Mouse (Mus musculus) MEL (cell line): ENCODE results near the gene Golga3. TPM values are rescaled to one million over a fixed set of nuclear protein-coding genes. Genes with fewer than 3 reads are reported as not detected.
A peak's percentile ranks its signal among the peaks of the same experiment; 100 is the strongest.

ENCODE experiments used
- DNase-seq: peaks from one replicate; pipeline ENCODE4 v3.0.0; 2011; ENCODE audit warnings: low read depth, low spot score
- H3K27ac ChIP-seq: 2 replicates; pipeline ENCODE4 v1.5.1; 2012; ENCODE audit warnings: low read depth, mild to moderate bottlenecking, control low read depth, low read length, moderate library complexity; ENCODE audit not compliant: control insufficient read depth
- H3K27me3 ChIP-seq, 2 experiments: fragments of 150-350 bp in 1 of 2; sonication (generic) in 1 of 2; 2 replicates each; pipeline ENCODE4 v1.6.1; 2012; ENCODE audit warnings: low read length in 2 of 2, mild to moderate bottlenecking in 2 of 2, improper control_type of control experiment in 1 of 2, moderate library complexity in 1 of 2; ENCODE audit not compliant: insufficient read depth in 2 of 2, control insufficient read depth in 1 of 2
- H3K36me3 ChIP-seq, 2 experiments: 2 replicates each; pipeline ENCODE4 v1.6.1; 2012 to 2014; ENCODE audit warnings: low read length in 2 of 2, improper control_type of control experiment in 1 of 2, inconsistent platforms in 1 of 2, mild to moderate bottlenecking in 1 of 2; ENCODE audit not compliant: insufficient read depth in 2 of 2, control insufficient read depth in 1 of 2
- H3K4me1 ChIP-seq, 2 experiments: fragments of 150-350 bp in 1 of 2; sonication (generic) in 1 of 2; 2 replicates each; pipeline ENCODE4 v1.6.1; 2012; ENCODE audit warnings: low read length in 2 of 2, improper control_type of control experiment in 1 of 2, mild to moderate bottlenecking in 1 of 2; ENCODE audit not compliant: insufficient read depth in 2 of 2, control insufficient read depth in 1 of 2
- H3K4me3 ChIP-seq, 2 experiments: fragments of 150-350 bp in 1 of 2; sonication (generic) in 1 of 2; 2 replicates each; pipeline ENCODE4 v1.5.1; 2012; ENCODE audit warnings: low read depth in 2 of 2, low read length in 2 of 2, mild to moderate bottlenecking in 2 of 2, moderate library complexity in 2 of 2, control low read depth in 1 of 2, improper control_type of control experiment in 1 of 2; ENCODE audit not compliant: control insufficient read depth in 1 of 2, insufficient read depth in 1 of 2
- H3K79me2 ChIP-seq: 2 replicates; pipeline ENCODE4 v1.6.1; 2012; ENCODE audit warnings: mild to moderate bottlenecking, low read length, moderate library complexity; ENCODE audit not compliant: control insufficient read depth, poor library complexity, insufficient read depth
- H3K9ac ChIP-seq: 2 replicates; pipeline ENCODE4 v1.6.1; 2012; ENCODE audit warnings: low read depth, mild to moderate bottlenecking, control low read depth, low read length, moderate library complexity; ENCODE audit not compliant: control insufficient read depth, poor library complexity, severe bottlenecking
- H3K9me3 ChIP-seq: fragments of 150-350 bp; sonication (generic); replicated peaks from 2 replicates; pipeline ENCODE4 v1.6.1; 2012; ENCODE audit warnings: mild to moderate bottlenecking, low read length, improper control_type of control experiment, moderate library complexity; ENCODE audit not compliant: insufficient read depth
- BHLHE40 ChIP-seq: IDR thresholded peaks from 2 replicates; pipeline ENCODE4 v1.6.1; 2012; ENCODE audit warnings: low read depth, mild to moderate bottlenecking, inconsistent platforms, low read length, improper control_type of control experiment, borderline replicate concordance
- CHD2 ChIP-seq: IDR thresholded peaks from 2 replicates; pipeline ENCODE4 v1.6.1; 2011; ENCODE audit warnings: low read length, improper control_type of control experiment
- ELF1 ChIP-seq: IDR thresholded peaks from 2 replicates; pipeline ENCODE4 v1.6.1; 2014; ENCODE audit warnings: low read depth, mild to moderate bottlenecking, inconsistent platforms, low read length, improper control_type of control experiment, moderate library complexity
- EP300 ChIP-seq, 2 experiments: IDR thresholded peaks; 2 replicates each; pipeline ENCODE4 v1.6.1; 2011; ENCODE audit warnings: improper control_type of control experiment in 2 of 2, low read length in 2 of 2, low read depth in 1 of 2, mild to moderate bottlenecking in 1 of 2
- ETS1 ChIP-seq: IDR thresholded peaks from 2 replicates; pipeline ENCODE4 v1.6.1; 2012; ENCODE audit warnings: low read depth, mild to moderate bottlenecking, inconsistent platforms, low read length, improper control_type of control experiment, moderate library complexity
- GABPA ChIP-seq: IDR thresholded peaks from 2 replicates; pipeline ENCODE4 v1.6.1; 2012; ENCODE audit warnings: low read depth, mild to moderate bottlenecking, inconsistent platforms, low read length, improper control_type of control experiment, moderate library complexity
- GATA1 ChIP-seq: IDR thresholded peaks from 2 replicates; pipeline ENCODE4 v1.6.1; 2011; ENCODE audit warnings: low read depth, low read length, improper control_type of control experiment
- HCFC1 ChIP-seq: IDR thresholded peaks from 2 replicates; pipeline ENCODE4 v1.6.1; 2012; ENCODE audit warnings: low read depth, mild to moderate bottlenecking, inconsistent platforms, low read length, improper control_type of control experiment, moderate library complexity
- JUND ChIP-seq: IDR thresholded peaks from 2 replicates; pipeline ENCODE4 v1.6.1; 2011; ENCODE audit warnings: low read depth, mild to moderate bottlenecking, improper control_type of control experiment, low read length
- MAX ChIP-seq: IDR thresholded peaks from 2 replicates; pipeline ENCODE4 v1.6.1; 2011; ENCODE audit warnings: low read length, improper control_type of control experiment
- MEF2A ChIP-seq: IDR thresholded peaks from 2 replicates; pipeline ENCODE4 v1.6.1; 2014; ENCODE audit warnings: low read depth, mild to moderate bottlenecking, inconsistent platforms, low read length, improper control_type of control experiment; ENCODE audit not compliant: poor library complexity, insufficient replicate concordance, severe bottlenecking; ENCODE audit errors: extremely low read depth
- MYB ChIP-seq: IDR thresholded peaks from 2 replicates; pipeline ENCODE4 v1.6.1; 2011; ENCODE audit warnings: mild to moderate bottlenecking, low read depth, low read length, improper control_type of control experiment
- MYC ChIP-seq: IDR thresholded peaks from 2 replicates; pipeline ENCODE4 v1.6.1; 2011; ENCODE audit warnings: low read depth, mild to moderate bottlenecking, low read length, improper control_type of control experiment, moderate library complexity
- NELFE ChIP-seq: IDR thresholded peaks from 2 replicates; pipeline ENCODE4 v1.6.1; 2011; ENCODE audit warnings: low read depth, low read length, improper control_type of control experiment
- NRF1 ChIP-seq: IDR thresholded peaks from 2 replicates; pipeline ENCODE4 v1.6.1; 2014; ENCODE audit warnings: low read depth, mild to moderate bottlenecking, inconsistent platforms, low read length, improper control_type of control experiment, moderate library complexity; ENCODE audit not compliant: poor library complexity, insufficient read depth, severe bottlenecking
- POLR2A ChIP-seq, 2 experiments: IDR thresholded peaks; 2 replicates each; pipeline ENCODE4 v1.6.1; 2011 to 2012; ENCODE audit warnings: low read length in 2 of 2, mild to moderate bottlenecking in 2 of 2, control low read depth in 1 of 2, improper control_type of control experiment in 1 of 2, low read depth in 1 of 2, moderate library complexity in 1 of 2; ENCODE audit not compliant: control insufficient read depth in 1 of 2, insufficient read depth in 1 of 2, poor library complexity in 1 of 2
- POLR2AphosphoS2 ChIP-seq: IDR thresholded peaks from 2 replicates; pipeline ENCODE4 v1.6.1; 2011; ENCODE audit warnings: low read length, improper control_type of control experiment
- POLR2AphosphoS5 ChIP-seq: IDR thresholded peaks from 2 replicates; pipeline ENCODE4 v1.6.1; 2012; ENCODE audit warnings: low read depth, borderline replicate concordance, mild to moderate bottlenecking, inconsistent platforms, low read length, moderate library complexity, mixed read lengths
- RAD21 ChIP-seq: IDR thresholded peaks from 2 replicates; pipeline ENCODE4 v1.6.1; 2011; ENCODE audit warnings: mild to moderate bottlenecking, low read depth, low read length, improper control_type of control experiment
- RCOR1 ChIP-seq: IDR thresholded peaks from 2 replicates; pipeline ENCODE4 v1.6.1; 2012; ENCODE audit warnings: low read depth, mild to moderate bottlenecking, inconsistent platforms, low read length, improper control_type of control experiment
- SIN3A ChIP-seq: IDR thresholded peaks from 2 replicates; pipeline ENCODE4 v1.6.1; 2012; ENCODE audit warnings: low read length, improper control_type of control experiment, inconsistent platforms
- SMC3 ChIP-seq: IDR thresholded peaks from 2 replicates; pipeline ENCODE4 v1.6.1; 2011; ENCODE audit warnings: low read depth, low read length, improper control_type of control experiment
- TAL1 ChIP-seq: IDR thresholded peaks from 2 replicates; pipeline ENCODE4 v1.6.1; 2012; ENCODE audit warnings: mild to moderate bottlenecking, inconsistent platforms, low read length, moderate library complexity, mixed read lengths
- TBP ChIP-seq: IDR thresholded peaks from 2 replicates; pipeline ENCODE4 v1.8.0; 2011; ENCODE audit warnings: low read depth, low read length, improper control_type of control experiment
- TCF12 ChIP-seq: IDR thresholded peaks from 2 replicates; pipeline ENCODE4 v1.6.1; 2014; ENCODE audit warnings: low read depth, mild to moderate bottlenecking, inconsistent platforms, low read length, improper control_type of control experiment, moderate library complexity
- UBTF ChIP-seq: IDR thresholded peaks from 2 replicates; pipeline ENCODE4 v1.6.1; 2012; ENCODE audit warnings: low read depth, mild to moderate bottlenecking, inconsistent platforms, low read length, improper control_type of control experiment, moderate library complexity, borderline replicate concordance; ENCODE audit not compliant: insufficient read depth
- USF2 ChIP-seq, 2 experiments: IDR thresholded peaks; 2 replicates each; pipeline ENCODE4 v1.6.1; 2011 to 2012; ENCODE audit warnings: improper control_type of control experiment in 2 of 2, low read length in 2 of 2, borderline replicate concordance in 1 of 2, inconsistent platforms in 1 of 2, low read depth in 1 of 2, mild to moderate bottlenecking in 1 of 2; ENCODE audit not compliant: insufficient read depth in 1 of 2
- ZKSCAN1 ChIP-seq: IDR thresholded peaks from 2 replicates; pipeline ENCODE4 v1.6.1; 2012; ENCODE audit warnings: low read depth, mild to moderate bottlenecking, inconsistent platforms, low read length, improper control_type of control experiment, moderate library complexity
- ZMIZ1 ChIP-seq: IDR thresholded peaks from 2 replicates; pipeline ENCODE4 v1.6.1; 2012; ENCODE audit warnings: low read depth, mild to moderate bottlenecking, inconsistent platforms, low read length, improper control_type of control experiment, moderate library complexity
- ZNF384 ChIP-seq: IDR thresholded peaks from 2 replicates; pipeline ENCODE4 v1.6.1; 2012; ENCODE audit warnings: low read depth, mild to moderate bottlenecking, inconsistent platforms, low read length, improper control_type of control experiment
- polyA plus RNA-seq, 2 experiments: library from polyadenylated mRNA; stranded (reverse) in 1 of 2; unstranded in 1 of 2; fragments of >175 nt in 1 of 2; fragments of >200 nt in 1 of 2; gene quantifications; 2 replicates each; pipeline versions ENCODE4 v1.2.1 to v1.2.4; 2012; ENCODE audit warnings: low replicate concordance in 2 of 2, low read depth in 1 of 2; ENCODE audit not compliant: insufficient read length in 2 of 2, insufficient read depth in 1 of 2, missing spikeins in 1 of 2
- total RNA-seq: library from RNA; depleted of rRNA; stranded (reverse); fragments of 300-350 nt; gene quantifications from 2 replicates; pipeline ENCODE4 v1.2.3, GENCODE M21; 2012

Golga3 gene
- total and polyA plus RNA-seq, 3 experiments = 17.4 to 80.3 (median 21.7) TPM

DNA sequence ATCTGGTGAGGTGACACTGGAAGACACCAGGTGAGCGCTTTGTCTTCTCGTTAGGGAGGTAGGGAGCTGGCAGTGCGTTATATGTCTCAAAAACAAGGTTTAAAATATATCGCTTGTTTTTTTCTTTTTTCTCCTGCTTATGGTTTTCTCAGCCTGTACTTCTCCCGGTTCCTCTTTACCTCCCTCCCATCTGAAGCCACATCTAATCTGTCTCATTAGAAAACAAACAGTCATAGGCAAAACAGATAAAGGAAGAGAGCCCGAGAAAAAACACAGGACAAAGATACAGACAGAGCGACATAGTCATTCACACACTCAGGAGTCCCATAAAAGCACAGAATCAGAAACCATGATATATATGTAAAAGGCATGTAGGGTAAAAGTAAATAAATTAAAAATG lies 36.1 kb upstream of the Golga3 start:
- Histone ChIP-seq H3K27me3 (no peaks in the 10 kb centered on the region), H3K9ac (peak overlapping the region; percentile 56), H3K36me3 (peaks cover 21 to 52% of the 10 kb centered on the region in 2 experiments), H3K79me2 (peaks cover 21% of the 10 kb centered on the region), H3K27ac (peak overlapping the region; percentile 85), H3K4me3 (peak overlapping the region in 1 of 2 experiments; percentile 38; a peak in 2 of 4 replicates), H3K4me1 (peaks cover 38 to 47% of the 10 kb centered on the region in 2 experiments), H3K9me3 (no peaks in the 10 kb centered on the region)
- TF ChIP-seq TCF12 (peak; percentile 60), POLR2AphosphoS2 (no peak), CHD2 (no peak), ELF1 (0 out of 2 replicates have a peak, but pooled peaks have one; percentile 20), MEF2A (no peak), SMC3 (no peak), RAD21 (no peak), NRF1 (no peak), MAX (no peak), ZKSCAN1 (no peak), POLR2A (IDR thresholded peaks at IDR 0.05; ENCODE audit: control insufficient read depth in 1 of 2, insufficient read depth in 1 of 2, low read depth in 1 of 2, low read length in 2 of 2, poor library complexity in 1 of 2) (no peak), JUND (no peak), ZNF384 (peak; percentile 59), EP300 (IDR thresholded peaks at IDR 0.05; ENCODE audit: low read depth in 1 of 2, low read length in 2 of 2) (peak; percentile 68 to 78), SIN3A (peak; percentile 63; the same call in 1 of the 2 replicates), BHLHE40 (peak; percentile 43; the same call in 1 of the 2 replicates), TAL1 (no peak), UBTF (no peak), RCOR1 (no peak), POLR2AphosphoS5 (no peak), MYB (peak; percentile 52; the same call in 1 of the 2 replicates), ETS1 (peak; percentile 71), MYC (no peak), HCFC1 (no peak), ZMIZ1 (no peak; the same call in 1 of the 2 replicates), USF2 (IDR thresholded peaks at IDR 0.05; ENCODE audit: borderline replicate concordance in 1 of 2, insufficient read depth in 1 of 2, low read depth in 1 of 2, low read length in 2 of 2) (no peak), GATA1 (peak; percentile 90), TBP (0 out of 2 replicates have a peak, but pooled peaks have one; percentile 13), GABPA (no peak), NELFE (no peak)
- DNase-seq = peak; percentile 20
